Mouse (Mus musculus): ENCODE measurements around the gene Cirbp.

DNA sequence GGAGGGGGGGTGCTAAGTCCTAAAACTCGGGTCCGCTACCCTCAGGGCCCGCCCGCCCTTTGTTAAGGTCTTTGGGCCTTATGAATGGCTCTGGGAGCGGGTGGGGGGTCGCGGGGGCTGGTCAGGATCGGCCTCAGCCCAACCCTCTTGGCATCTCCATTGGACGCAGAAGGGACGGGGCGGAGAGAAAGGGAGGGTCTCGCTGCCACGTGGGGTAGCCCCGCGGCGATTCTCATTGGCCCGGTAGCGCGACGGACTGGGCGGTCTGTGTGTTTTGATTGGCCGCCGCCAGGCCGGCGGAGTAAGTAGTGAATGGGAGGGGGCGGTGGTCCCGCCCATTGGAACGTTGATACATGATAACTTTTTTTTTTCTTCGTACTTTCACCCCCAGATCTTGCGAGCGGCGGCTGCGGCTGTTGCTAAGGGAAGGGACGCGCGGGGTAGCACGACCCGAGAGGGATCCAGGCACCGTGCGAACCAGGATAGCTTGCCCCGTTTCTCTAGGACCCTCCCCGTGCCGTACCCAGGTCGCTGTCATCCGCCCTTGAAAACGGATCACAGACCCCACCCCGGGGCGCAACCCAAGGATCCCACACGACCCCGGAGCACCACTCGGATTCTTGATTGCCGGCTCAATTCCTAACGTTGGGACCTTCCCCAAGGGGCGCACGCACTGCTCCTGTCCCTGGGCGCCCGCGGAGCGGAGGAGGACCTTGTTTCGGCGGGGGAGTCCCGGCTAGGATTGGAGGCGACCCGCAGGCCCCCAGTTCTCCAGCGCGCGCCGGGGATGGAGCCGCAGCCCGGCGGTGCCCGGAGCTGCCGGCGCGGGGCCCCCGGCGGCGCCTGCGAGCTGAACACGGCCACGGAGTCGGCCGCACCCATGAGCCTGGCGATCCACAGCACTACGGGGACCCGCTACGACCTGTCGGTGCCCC lies 16.2 kb upstream of the Cirbp start:
- TF ChIP-seq CTCF (IDR thresholded peaks at IDR 0.05; ENCODE audit: control insufficient read depth, insufficient read depth, insufficient replicate concordance, low read depth, low read length) (no peak), POLR2A (IDR thresholded peaks at IDR 0.05; ENCODE audit: control insufficient read depth, low read depth, low read length) (no peak; the same call in 1 of the 2 replicates)

All from testis, adult 2 months (tissue).